Mouse (Mus musculus) heart, embryonic 14.5 days (tissue): ENCODE results near the gene D930048N14Rik. TPM values are rescaled to one million over a fixed set of nuclear protein-coding genes. Genes with fewer than 3 reads are reported as not detected.
"Not testable (repeated sequence)": the region's sequence is repeated elsewhere in the genome, so short reads cannot be mapped to it uniquely, and the experiment has no call there.

Source experiments
- ATAC-seq: fragments of 200-750 bp; cut with Nextera tagmentation; 2 replicates; pipeline ENCODE4 v1.8.0; 2017; ENCODE audit warnings: low read depth, moderate TSS enrichment; ENCODE audit not compliant: insufficient number of reproducible peaks, insufficient read depth, low FRiP score
- H3K27ac ChIP-seq, 2 experiments: fragments of 200-500 bp in 1 of 2; fragments of 300-500 bp in 1 of 2; sonication (generic) in 1 of 2; replicated peaks in 1 of 2; 2 replicates each; pipeline ENCODE4 v1.5.1; 2012 to 2014; ENCODE audit warnings: low read depth in 2 of 2, low read length in 2 of 2, control low read depth in 1 of 2, mild to moderate bottlenecking in 1 of 2, mixed read lengths in 1 of 2; ENCODE audit not compliant: control insufficient read depth in 1 of 2, insufficient read depth in 1 of 2
- H3K27me3 ChIP-seq: fragments of 300-500 bp; sonication (generic); 2 replicates; pipeline ENCODE4 v1.6.1; 2014; ENCODE audit warnings: mild to moderate bottlenecking, low read length, control low read depth; ENCODE audit not compliant: control insufficient read depth, insufficient read depth
- H3K36me3 ChIP-seq: fragments of 300-500 bp; sonication (generic); 2 replicates; pipeline ENCODE4 v1.6.1; 2014; ENCODE audit warnings: mild to moderate bottlenecking, control low read depth, low read length, mixed read lengths; ENCODE audit not compliant: control insufficient read depth, insufficient read depth
- H3K4me1 ChIP-seq, 2 experiments: fragments of 200-500 bp in 1 of 2; fragments of 300-500 bp in 1 of 2; sonication (generic) in 1 of 2; 2 replicates each; pipeline ENCODE4 v1.6.1; 2012 to 2014; ENCODE audit warnings: low read length in 2 of 2, control low read depth in 1 of 2, mixed read lengths in 1 of 2; ENCODE audit not compliant: control insufficient read depth in 2 of 2, insufficient read depth in 2 of 2
- H3K4me2 ChIP-seq: fragments of 300-500 bp; sonication (generic); 2 replicates; pipeline ENCODE4 v1.6.1; 2014; ENCODE audit warnings: mild to moderate bottlenecking, low read length
- H3K4me3 ChIP-seq, 2 experiments: fragments of 200-500 bp in 1 of 2; fragments of 300-500 bp in 1 of 2; sonication (generic) in 1 of 2; 2 replicates each; pipeline ENCODE4 v1.5.1; 2012 to 2014; ENCODE audit warnings: low read length in 2 of 2, mild to moderate bottlenecking in 2 of 2, control low read depth in 1 of 2, low read depth in 1 of 2, moderate library complexity in 1 of 2; ENCODE audit not compliant: control insufficient read depth in 1 of 2, insufficient read depth in 1 of 2
- H3K9ac ChIP-seq: fragments of 300-500 bp; sonication (generic); 2 replicates; pipeline ENCODE4 v1.6.1; 2014; ENCODE audit warnings: mild to moderate bottlenecking, low read length
- H3K9me3 ChIP-seq: fragments of 300-500 bp; sonication (generic); 2 replicates; pipeline ENCODE4 v1.6.1; 2016; ENCODE audit warnings: low read length, control low read depth; ENCODE audit not compliant: control insufficient read depth
- WGBS: fragments of 180-500 bp; shearing (Covaris S2); extraction: QIAGEN DNeasy Blood & Tissue Kit; methylation state at CpG from one replicate; pipeline ENCODE4 v1.1.7; 2014; 5-methylcytosine and 5-hydroxymethylcytosine counted together
- polyA plus RNA-seq: library from polyadenylated mRNA; unstranded; fragments of >200 nt; fragmentation: Nextera tagmentation; extraction: Ambion mirVana; gene quantifications from 2 replicates; pipeline ENCODE4 v1.2.1, GENCODE M21; 2014

Gene D930048N14Rik
- polyA plus RNA-seq, 1 experiment from 2014 or later, result 1.2 TPM

- Histone ChIP-seq H3K27me3 (no peaks in the 10 kb centered on the region), H3K36me3 (peaks cover 10% of the 10 kb centered on the region), H3K4me2 (no peak overlapping the region), H3K4me3 (no peak overlapping the region), H3K27ac (no peak overlapping the region), H3K4me1 (0 out of 4 replicates have a peak, but pooled peaks cover 0 to 3% of the 10 kb centered on the region in 2 experiments), H3K9me3 (no peaks in the 10 kb centered on the region), H3K9ac (no peak overlapping the region)
- 29% methylated on average over 8 of the region's 8 CpGs for WGBS
- no peak for ATAC-seq
These were observed 31.2 kb downstream of the D930048N14Rik start for GRCm38 (mm10) chr11:51681976-51682374.

GRCm38 (mm10) chr11:51688330-51689328, 37.9 kb downstream of the D930048N14Rik start, which contains the start of gene 0610009B22Rik:
Gene 0610009B22Rik (minus strand): TSS chr11:51688874.
- peak within 1 kb of the TSS; percentile 73 for H3K4me2 ChIP-seq
- H3K4me1 ChIP-seq, result peaks cover 0 to 6% of the 10 kb centered on the region in 2 experiments; a peak in 2 of 4 replicates
- no peaks in the 10 kb centered on the region for H3K27me3 ChIP-seq
- no peaks in the 10 kb centered on the region for H3K9me3 ChIP-seq
- ATAC-seq, result peak; percentile 99
- peaks cover 23% of the 10 kb centered on the region for H3K36me3 ChIP-seq
- H3K4me3 ChIP-seq, result peak within 1 kb of the TSS; percentile 66 to 88
- under 1% methylated on average over 60 of the region's 60 CpGs for WGBS
- peak within 1 kb of the TSS; percentile 96 to 100 for H3K27ac ChIP-seq
- peak within 1 kb of the TSS; percentile 88 for H3K9ac ChIP-seq

- Histone ChIP-seq H3K27ac (peak overlapping the region; percentile 96 to 100), H3K4me3 (peak overlapping the region; percentile 66 to 74; a peak in 3 of 4 replicates), H3K4me1 (peaks cover 0 to 6% of the 10 kb centered on the region in 2 experiments; a peak in 2 of 4 replicates), H3K4me2 (peak overlapping the region; percentile 68), H3K27me3 (no peaks in the 10 kb centered on the region), H3K9ac (peak overlapping the region; percentile 70), H3K9me3 (no peaks in the 10 kb centered on the region), H3K36me3 (peaks cover 26% of the 10 kb centered on the region)
- ATAC-seq, result no peak
- WGBS, result 22% methylated on average over 6 of the region's 6 CpGs
These were observed 38.6 kb downstream of the D930048N14Rik start for GRCm38 (mm10) chr11:51689343-51689742.

- H3K36me3 ChIP-seq, result peaks cover 29% of the 10 kb centered on the region
- not testable (repeated sequence) for ATAC-seq, H3K27me3 ChIP-seq, H3K9me3 ChIP-seq, H3K4me1 ChIP-seq, H3K4me2 ChIP-seq, H3K9ac ChIP-seq, H3K27ac ChIP-seq, H3K4me3 ChIP-seq
- 96% methylated on average over 1 of the region's 3 CpGs for WGBS
These were observed 39.8 kb downstream of the D930048N14Rik start for GRCm38 (mm10) chr11:51690597-51690996.

- H3K4me3 ChIP-seq, result no peak overlapping the region
- no peak for ATAC-seq
- no peak overlapping the region for H3K27ac ChIP-seq
- H3K4me2 ChIP-seq, result no peak overlapping the region
- peaks cover 66% of the 10 kb centered on the region for H3K36me3 ChIP-seq
- no peaks in the 10 kb centered on the region for H3K9me3 ChIP-seq
- no peaks in the 10 kb centered on the region for H3K4me1 ChIP-seq
- H3K27me3 ChIP-seq, result no peaks in the 10 kb centered on the region
- 91% methylated on average over 3 of the region's 3 CpGs for WGBS
- H3K9ac ChIP-seq, result no peak overlapping the region
These were observed 44.2 kb downstream of the D930048N14Rik start for GRCm38 (mm10) chr11:51694984-51695383.

- no peak overlapping the region for H3K27ac ChIP-seq
- peaks cover 97% of the 10 kb centered on the region for H3K36me3 ChIP-seq
- no peak for ATAC-seq
- H3K27me3 ChIP-seq, result no peaks in the 10 kb centered on the region
- no peaks in the 10 kb centered on the region for H3K9me3 ChIP-seq
- 92% methylated on average over 3 of the region's 3 CpGs for WGBS
- H3K4me1 ChIP-seq, result no peaks in the 10 kb centered on the region
- no peak overlapping the region for H3K9ac ChIP-seq
- H3K4me3 ChIP-seq, result no peak overlapping the region
- no peak overlapping the region for H3K4me2 ChIP-seq
These were observed 52.1 kb downstream of the D930048N14Rik start for GRCm38 (mm10) chr11:51702831-51703230.

- Histone ChIP-seq H3K9me3 (no peaks in the 10 kb centered on the region), H3K36me3 (peaks cover 97% of the 10 kb centered on the region), H3K9ac (no peak overlapping the region), H3K4me2 (no peak overlapping the region), H3K4me3 (no peak overlapping the region), H3K27ac (no peak overlapping the region), H3K4me1 (no peaks in the 10 kb centered on the region), H3K27me3 (no peaks in the 10 kb centered on the region)
- 69% methylated on average over 10 of the region's 10 CpGs for WGBS
- no peak for ATAC-seq
These were observed 52.7 kb downstream of the D930048N14Rik start for GRCm38 (mm10) chr11:51703379-51703998.
